Mouse (Mus musculus) spleen, adult 2 months (tissue): ENCODE measurements around the gene Tcf20. TPM values are rescaled to one million over a fixed set of nuclear protein-coding genes. Genes with fewer than 3 reads are reported as not detected.
A peak's percentile ranks its signal among the peaks of the same experiment; 100 is the strongest.

Experiments
- DNase-seq, 2 experiments: peaks; one replicate each; pipeline versions ENCODE4 v3.0.0 to v3.0.0-alpha.2; 2012 to 2021; ENCODE audit warnings: low spot score in 2 of 2, low read depth in 1 of 2
- H3K27ac ChIP-seq: fragments of 200-500 bp; 2 replicates; pipeline ENCODE4 v1.5.1; 2012; ENCODE audit warnings: low read length, inconsistent platforms; ENCODE audit not compliant: insufficient read depth
- H3K27me3 ChIP-seq: fragments of 200-500 bp; 2 replicates; pipeline ENCODE4 v1.6.1; 2012; ENCODE audit warnings: mild to moderate bottlenecking, moderate library complexity, low read length, inconsistent platforms; ENCODE audit not compliant: control insufficient read depth, insufficient read depth
- H3K36me3 ChIP-seq: fragments of 200-500 bp; 2 replicates; pipeline ENCODE4 v1.6.1; 2012; ENCODE audit warnings: mild to moderate bottlenecking, low read length, inconsistent platforms; ENCODE audit not compliant: control insufficient read depth, insufficient read depth
- H3K4me1 ChIP-seq: fragments of 200-500 bp; 2 replicates; pipeline ENCODE4 v1.6.1; 2011; ENCODE audit warnings: inconsistent platforms; ENCODE audit not compliant: control insufficient read depth, insufficient read depth, insufficient read length
- H3K4me3 ChIP-seq: fragments of 200-500 bp; 2 replicates; pipeline ENCODE4 v1.5.1; 2011; ENCODE audit warnings: mild to moderate bottlenecking, inconsistent platforms; ENCODE audit not compliant: insufficient read depth, insufficient read length; ENCODE audit errors: extremely low read depth
- CTCF ChIP-seq: fragments of 200-500 bp; IDR thresholded peaks from 2 replicates; pipeline ENCODE4 v1.5.1; 2011; ENCODE audit warnings: mild to moderate bottlenecking, inconsistent platforms; ENCODE audit not compliant: insufficient read depth, insufficient read length, insufficient replicate concordance; ENCODE audit errors: extremely low read depth
- POLR2A ChIP-seq: fragments of 200-500 bp; IDR thresholded peaks from 2 replicates; pipeline ENCODE4 v1.6.1; 2011; ENCODE audit warnings: low read depth, low read length, inconsistent platforms
- WGBS: fragments of 180-500 bp; shearing (Covaris S2); methylation state at CpG from one replicate; pipeline ENCODE4 v1.1.7; 2018; 5-methylcytosine and 5-hydroxymethylcytosine counted together
- polyA plus RNA-seq: library from polyadenylated mRNA; depleted of rRNA; stranded (reverse); fragments of >200 nt; gene quantifications from 2 replicates; pipeline ENCODE4 v1.2.3, GENCODE M21; 2012

Tcf20 gene
- polyA plus RNA-seq, 1 experiment: 21.4 TPM

GRCm38 (mm10) chr15:82898141-82898739 lies 89.4 kb downstream of the Tcf20 start:
- TF ChIP-seq POLR2A (no peak), CTCF (no peak)
- H3K36me3 ChIP-seq: no peaks in the 10 kb centered on the region
- peak overlapping the region; percentile 93 for H3K27ac ChIP-seq
- DNase-seq: no peak
- 13% methylated on average over 11 of the region's 11 CpGs for WGBS
- H3K4me1 ChIP-seq: peaks cover 12% of the 10 kb centered on the region
- no peaks in the 10 kb centered on the region for H3K27me3 ChIP-seq
- H3K4me3 ChIP-seq: peak overlapping the region; percentile 87

DNA sequence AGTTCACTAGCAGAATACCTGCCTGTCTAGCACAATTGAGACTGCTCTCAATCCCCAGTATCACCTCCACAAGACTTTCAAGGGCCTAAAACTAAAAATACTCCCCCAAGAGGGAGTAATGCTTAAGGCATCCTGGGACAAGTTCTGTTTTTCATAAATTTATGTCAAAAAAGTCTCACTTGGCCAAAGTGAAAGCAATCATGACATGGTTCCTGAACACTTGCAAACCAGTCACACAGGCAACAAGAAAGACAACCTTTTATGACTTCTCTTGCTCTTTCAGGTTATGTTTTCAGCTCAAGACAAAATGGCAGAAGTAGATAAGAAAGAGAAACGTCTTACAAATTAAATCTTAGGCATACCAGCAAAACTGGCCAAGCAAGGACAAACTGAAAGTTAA lies 91.3 kb downstream of the Tcf20 start:
- Histone ChIP-seq H3K36me3 (no peaks in the 10 kb centered on the region), H3K4me3 (no peak overlapping the region; the same call in 1 of the 2 replicates), H3K4me1 (peaks cover 13% of the 10 kb centered on the region), H3K27ac (peak overlapping the region; percentile 28; the same call in 1 of the 2 replicates), H3K27me3 (no peaks in the 10 kb centered on the region)
- WGBS: 2% methylated on average over 1 of the region's 1 CpGs
- DNase-seq: no peak
- TF ChIP-seq POLR2A (no peak), CTCF (no peak)

DNA sequence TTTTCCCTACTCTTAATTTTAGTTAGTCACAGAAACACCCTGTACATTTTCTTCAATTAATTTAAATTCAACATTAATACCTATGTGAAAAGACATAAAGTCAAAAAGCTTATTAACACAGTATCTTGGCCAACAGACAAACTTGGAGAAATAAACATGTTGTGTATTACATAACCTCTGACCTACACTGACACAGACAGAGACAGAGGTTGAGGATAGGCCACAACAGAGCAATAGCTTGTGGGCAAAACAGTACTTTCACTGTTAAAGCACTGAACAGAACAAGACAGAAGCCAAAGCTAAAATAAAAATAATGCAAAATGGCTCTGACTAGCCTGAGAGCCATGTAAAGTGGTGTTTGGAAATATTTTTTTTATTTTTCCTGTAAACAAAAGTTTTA lies 97.2 kb downstream of the Tcf20 start:
- no peak for TF ChIP-seq POLR2A
- TF ChIP-seq CTCF: no peak
- Histone ChIP-seq H3K4me3 (no peak overlapping the region), H3K4me1 (peaks cover 27% of the 10 kb centered on the region), H3K27me3 (no peaks in the 10 kb centered on the region), H3K36me3 (no peaks in the 10 kb centered on the region), H3K27ac (no peak overlapping the region)
- DNase-seq: no peak

- Histone ChIP-seq H3K36me3 (no peaks in the 10 kb centered on the region), H3K4me3 (no peak overlapping the region), H3K4me1 (peaks cover 22% of the 10 kb centered on the region), H3K27ac (no peak overlapping the region), H3K27me3 (no peaks in the 10 kb centered on the region)
- no peak for TF ChIP-seq POLR2A
- TF ChIP-seq CTCF: no peak
- WGBS: 81% methylated on average over 1 of the region's 1 CpGs
- no peak for DNase-seq
These were observed 98.2 kb downstream of the Tcf20 start for GRCm38 (mm10) chr15:82889426-82889825.

- WGBS: 4% methylated on average over 2 of the region's 2 CpGs
These were observed 99.2 kb downstream of the Tcf20 start for GRCm38 (mm10) chr15:82888466-82888865.

DNA sequence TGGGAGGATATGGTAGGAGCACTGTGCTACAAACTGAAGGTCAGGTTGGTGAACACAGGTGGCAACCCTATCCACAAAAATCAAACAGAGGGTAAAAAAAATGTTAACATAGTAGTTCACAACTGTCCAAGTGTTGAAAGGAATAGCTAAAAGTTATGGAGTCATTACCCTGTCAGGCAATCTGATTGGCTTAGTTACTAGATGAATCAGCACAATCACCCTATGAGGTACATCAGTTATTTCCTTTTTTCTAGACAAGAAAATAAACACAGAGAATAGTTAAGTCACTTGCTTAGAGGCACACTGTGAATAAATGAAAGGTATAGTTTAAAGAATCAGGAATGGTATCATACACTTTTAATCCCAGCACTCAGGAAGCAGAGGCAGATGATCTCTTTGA lies 110.4 kb downstream of the Tcf20 start:
- H3K27ac ChIP-seq: no peak overlapping the region
- no peak for DNase-seq
- no peak overlapping the region for H3K4me3 ChIP-seq
- H3K36me3 ChIP-seq: no peaks in the 10 kb centered on the region
- H3K4me1 ChIP-seq: peaks cover 2% of the 10 kb centered on the region; the same call in 1 of the 2 replicates
- TF ChIP-seq CTCF: no peak
- no peak for TF ChIP-seq POLR2A
- no peaks in the 10 kb centered on the region for H3K27me3 ChIP-seq

More at GRCm38 (mm10) chr15:82888466-82888865, 99.2 kb downstream of the Tcf20 start:
- H3K36me3 ChIP-seq: no peaks in the 10 kb centered on the region
- no peak for TF ChIP-seq CTCF
- no peak for TF ChIP-seq POLR2A
- peak in 1 of 2 experiments; percentile 70 for DNase-seq
- H3K4me3 ChIP-seq: 0 out of 2 replicates have a peak overlapping the region, but pooled peaks have one; percentile 2
- peak overlapping the region; percentile 93 for H3K27ac ChIP-seq
- H3K27me3 ChIP-seq: no peaks in the 10 kb centered on the region
- H3K4me1 ChIP-seq: peaks cover 17% of the 10 kb centered on the region

GRCm38 (mm10) chr15:82876863-82877262 lies 110.8 kb downstream of the Tcf20 start:
- no peak for DNase-seq
- TF ChIP-seq POLR2A (no peak), CTCF (no peak)
- Histone ChIP-seq H3K27me3 (no peaks in the 10 kb centered on the region), H3K4me3 (no peak overlapping the region), H3K27ac (no peak overlapping the region), H3K4me1 (no peaks in the 10 kb centered on the region; the same call in 1 of the 2 replicates), H3K36me3 (no peaks in the 10 kb centered on the region)
- WGBS: 85% methylated on average over 2 of the region's 2 CpGs
